Mouse (Mus musculus): ENCODE data around the gene Tpbgl.

- TF ChIP-seq CTCF (IDR thresholded peaks at IDR 0.05; ENCODE audit: borderline replicate concordance, insufficient read depth, low read length) (no peak), POLR2A (IDR thresholded peaks at IDR 0.05; ENCODE audit: low read depth, low read length) (no peak)
Observed at GRCm38 (mm10) chr7:99648623-99649022, 21.7 kb upstream of the Tpbgl start.
